Mouse (Mus musculus): ENCODE results near the gene Vars.
"Not testable (repeated sequence)": the region's sequence is repeated elsewhere in the genome, so short reads cannot be mapped to it uniquely, and the experiment has no call there.

Gene Vars

DNA sequence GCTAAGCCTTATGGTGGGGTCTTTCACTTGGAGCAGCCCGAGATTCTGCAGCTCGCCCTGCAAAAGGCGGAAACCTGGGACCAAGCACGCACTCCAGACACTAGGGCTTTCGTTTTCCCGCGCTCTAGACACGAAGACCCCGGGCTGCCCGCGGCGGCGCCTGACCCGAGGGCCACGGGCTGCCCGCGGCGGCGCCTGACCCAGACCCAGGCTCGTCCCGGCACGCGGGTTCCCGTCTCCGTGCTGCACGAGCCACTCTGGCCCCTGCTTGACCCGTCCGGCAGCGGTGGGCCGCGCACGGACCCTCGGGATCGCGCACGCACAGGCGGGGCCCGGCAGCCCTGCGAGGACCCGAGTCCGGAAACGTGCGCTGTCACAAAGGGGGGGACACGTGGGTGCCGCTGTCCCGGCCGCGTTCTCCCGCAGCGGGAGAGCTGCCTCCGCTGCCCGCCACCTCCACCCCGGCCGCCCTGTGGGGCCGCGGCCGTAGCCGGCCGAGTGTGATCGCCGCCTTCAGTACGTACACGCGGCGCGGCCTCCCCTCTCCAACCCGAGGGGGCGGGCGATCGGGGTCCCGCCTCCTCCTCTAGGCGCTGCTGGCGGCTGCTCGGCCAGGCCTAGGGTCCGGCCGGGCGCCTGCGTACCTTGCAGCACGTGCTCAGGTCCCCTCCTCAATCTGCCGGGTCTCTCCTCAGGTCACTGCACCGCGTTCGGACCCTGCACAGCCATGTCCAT, at the start of gene Vars:
Gene Vars (plus strand): TSS at position 271 of the 735 bp plus-strand sequence.
- DNase-seq (ENCODE audit: low read depth, low spot score) = peak; percentile 87

DNA sequence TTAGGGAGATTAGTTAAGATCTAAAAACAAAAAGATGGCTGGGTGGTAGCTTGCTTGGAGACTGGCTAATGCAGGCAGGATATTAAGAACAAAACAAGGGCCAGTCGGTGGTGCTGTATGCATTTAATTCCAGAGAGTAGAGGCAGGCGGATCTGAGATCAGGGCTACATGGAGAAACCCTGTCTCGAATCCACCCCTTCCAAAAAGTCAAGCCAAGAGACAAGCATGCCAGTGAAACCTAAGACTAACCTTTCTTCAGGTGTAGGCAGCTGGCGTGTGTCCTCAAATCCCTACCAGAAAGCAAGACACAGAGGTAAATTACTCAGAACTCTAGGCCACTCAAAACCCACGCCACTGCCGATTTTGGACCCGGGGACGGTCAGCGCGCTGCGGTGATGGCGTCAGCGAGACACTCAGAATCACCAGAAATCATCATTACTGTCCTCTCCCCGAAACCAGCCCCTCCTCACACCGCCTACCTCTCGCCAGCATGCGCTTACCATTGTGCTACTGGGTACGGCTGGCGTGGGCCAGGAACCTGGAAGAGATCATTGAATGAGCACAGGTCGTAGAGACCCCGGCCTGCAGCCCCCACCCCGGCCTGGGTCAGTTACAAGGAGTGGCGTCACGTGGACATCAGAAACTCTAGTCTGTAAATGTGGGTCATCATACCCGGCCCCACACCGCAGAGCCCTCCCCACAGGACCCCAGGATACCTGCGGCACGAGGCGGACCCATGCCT, 49.0 kb upstream of the Vars start:
- no peak for DNase-seq (ENCODE audit: low read depth, low spot score)

DNA sequence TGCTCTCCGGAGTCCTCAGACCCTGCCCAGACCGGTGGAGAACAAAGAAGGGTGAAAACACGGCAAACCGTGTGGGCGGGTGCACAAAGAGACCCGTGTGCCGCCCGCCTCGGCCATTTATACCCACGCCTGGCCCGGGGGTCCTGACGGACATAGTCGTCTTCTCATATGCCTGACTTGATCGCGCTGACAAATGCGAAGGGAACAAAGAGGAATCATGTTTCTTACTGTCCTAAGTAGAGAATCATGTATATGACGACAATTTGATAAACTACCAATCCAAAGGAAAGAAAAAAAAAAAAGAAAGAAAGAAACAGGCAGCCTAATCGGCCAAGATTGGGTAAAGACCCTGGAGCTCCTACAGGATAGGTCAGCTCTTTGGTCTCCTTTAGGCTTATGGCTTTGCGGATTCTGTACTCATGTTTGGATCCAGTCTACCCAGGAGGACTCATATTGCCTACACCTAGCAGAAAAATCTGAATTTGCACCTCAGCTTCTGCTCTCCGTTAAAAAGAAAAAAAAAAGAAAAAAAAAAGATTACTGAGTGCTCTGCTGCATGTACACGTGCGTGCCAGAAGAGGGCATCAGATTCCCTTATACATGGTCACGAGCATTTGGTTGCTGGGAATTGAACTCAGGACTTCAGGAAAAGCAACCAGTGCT, 48.3 kb upstream of the Vars start:
- peak; percentile 85 for DNase-seq (ENCODE audit: low read depth, low spot score)

DNA sequence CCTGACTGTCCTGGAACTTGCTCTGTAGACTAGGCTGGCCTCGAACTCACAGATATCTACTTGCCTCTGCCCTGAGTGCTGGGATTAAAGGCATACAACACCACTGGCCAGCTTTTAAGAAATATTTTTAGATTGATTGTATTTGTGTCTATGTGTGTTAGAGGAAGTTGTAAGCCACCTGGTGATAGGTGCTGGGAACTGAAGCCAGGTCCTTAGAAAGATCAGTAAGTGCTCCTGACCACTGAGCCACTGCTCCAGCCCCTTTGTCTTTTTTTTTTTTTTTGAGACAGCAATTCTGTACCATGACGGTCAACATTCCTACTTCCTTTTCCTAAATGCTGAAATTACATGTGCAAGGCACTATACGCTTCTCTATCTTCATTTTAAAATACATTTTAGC, 47.5 kb upstream of the Vars start:
- no peak for DNase-seq (ENCODE audit: low read depth, low spot score)

GRCm38 (mm10) chr17:34953904-34954303, 46.9 kb upstream of the Vars start:
- DNase-seq (ENCODE audit: low read depth, low spot score) = no peak

GRCm38 (mm10) chr17:34954831-34955230, 46.0 kb upstream of the Vars start:
- DNase-seq (ENCODE audit: low read depth, low spot score) = no peak

DNA sequence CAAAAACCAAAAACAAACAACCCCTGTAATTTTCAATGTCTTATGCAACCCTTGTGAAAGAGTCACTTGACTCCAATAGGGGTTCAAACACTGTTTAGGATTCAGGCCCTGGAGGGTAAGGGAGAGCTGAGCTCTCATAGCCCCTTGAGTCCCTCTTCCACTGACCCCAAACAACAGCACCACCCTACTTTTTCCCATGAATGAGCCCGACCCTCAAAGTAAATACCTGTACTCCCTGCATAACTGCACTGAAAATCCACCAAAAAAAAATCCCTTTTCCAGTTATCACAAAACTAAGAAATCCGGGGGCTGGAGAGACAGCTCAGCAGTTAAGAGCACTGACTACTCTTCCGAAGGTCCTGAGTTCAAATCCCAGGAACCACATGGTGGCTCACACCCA, 44.9 kb upstream of the Vars start:
- no peak for DNase-seq (ENCODE audit: low read depth, low spot score)

DNA sequence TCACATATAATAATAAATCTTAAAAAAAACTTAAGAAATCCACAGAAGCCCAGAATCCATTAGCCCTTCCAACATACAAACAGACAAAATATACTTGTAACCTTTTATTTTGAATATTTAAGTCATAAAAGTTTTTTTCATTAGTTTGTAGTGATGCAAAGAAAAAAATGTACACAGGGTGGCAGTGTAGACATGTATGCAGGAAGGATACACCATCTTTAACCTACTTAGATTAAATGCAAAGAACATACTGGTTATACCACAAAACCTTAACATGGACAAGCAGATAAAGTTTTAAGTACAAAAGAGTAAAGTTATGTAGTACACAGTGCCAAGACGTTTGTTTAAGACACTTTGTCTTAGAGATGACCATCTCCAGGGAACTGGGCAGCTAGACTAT, 44.4 kb upstream of the Vars start:
- DNase-seq (ENCODE audit: low read depth, low spot score) = no peak

GRCm38 (mm10) chr17:34957291-34957690, 43.5 kb upstream of the Vars start:
- not testable (repeated sequence) for DNase-seq (ENCODE audit: low read depth, low spot score)

GRCm38 (mm10) chr17:34957966-34958365, 42.8 kb upstream of the Vars start:
- DNase-seq (ENCODE audit: low read depth, low spot score) = not testable (repeated sequence)

GRCm38 (mm10) chr17:34958734-34959129, 42.1 kb upstream of the Vars start:
- DNase-seq (ENCODE audit: low read depth, low spot score) = not testable (repeated sequence)

- DNase-seq (ENCODE audit: low read depth, low spot score) = peak; percentile 76
Observed at GRCm38 (mm10) chr17:34959130-34959778, 41.5 kb upstream of the Vars start, which contains the start of gene Hspa1b. TSS of gene Hspa1b (minus strand) at chr17:34959238.

DNA sequence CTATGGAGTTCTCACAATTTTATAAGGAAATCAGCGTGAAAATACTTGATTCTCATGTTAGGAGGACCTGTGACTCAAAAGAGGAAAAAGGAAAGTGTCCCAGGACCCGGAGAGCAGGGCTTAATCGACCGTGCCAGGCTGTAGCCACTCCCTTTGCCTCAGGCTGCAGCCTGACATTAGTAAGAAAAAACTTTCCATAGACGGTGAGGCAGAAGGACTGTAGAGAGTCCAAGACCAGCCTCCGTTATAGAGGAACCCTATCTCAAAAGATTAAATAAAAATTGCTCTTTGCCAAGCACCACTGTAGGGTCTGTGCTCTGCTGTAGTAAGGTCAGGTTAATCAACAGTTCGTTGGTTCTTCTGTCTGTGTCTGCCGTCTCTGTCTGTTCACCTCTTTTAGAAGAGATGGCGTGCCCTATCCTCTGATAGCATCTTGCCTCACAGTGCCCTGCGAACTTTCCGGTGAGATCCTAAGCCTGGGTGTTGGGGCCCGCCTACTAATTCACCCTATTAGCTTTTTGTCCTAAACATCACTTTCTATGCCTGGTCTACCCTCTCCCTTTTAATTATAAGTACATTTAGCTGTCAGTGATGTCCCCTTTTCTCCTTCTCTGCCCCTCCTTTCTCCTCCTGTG, 40.8 kb upstream of the Vars start:
- no peak for DNase-seq (ENCODE audit: low read depth, low spot score)

DNA sequence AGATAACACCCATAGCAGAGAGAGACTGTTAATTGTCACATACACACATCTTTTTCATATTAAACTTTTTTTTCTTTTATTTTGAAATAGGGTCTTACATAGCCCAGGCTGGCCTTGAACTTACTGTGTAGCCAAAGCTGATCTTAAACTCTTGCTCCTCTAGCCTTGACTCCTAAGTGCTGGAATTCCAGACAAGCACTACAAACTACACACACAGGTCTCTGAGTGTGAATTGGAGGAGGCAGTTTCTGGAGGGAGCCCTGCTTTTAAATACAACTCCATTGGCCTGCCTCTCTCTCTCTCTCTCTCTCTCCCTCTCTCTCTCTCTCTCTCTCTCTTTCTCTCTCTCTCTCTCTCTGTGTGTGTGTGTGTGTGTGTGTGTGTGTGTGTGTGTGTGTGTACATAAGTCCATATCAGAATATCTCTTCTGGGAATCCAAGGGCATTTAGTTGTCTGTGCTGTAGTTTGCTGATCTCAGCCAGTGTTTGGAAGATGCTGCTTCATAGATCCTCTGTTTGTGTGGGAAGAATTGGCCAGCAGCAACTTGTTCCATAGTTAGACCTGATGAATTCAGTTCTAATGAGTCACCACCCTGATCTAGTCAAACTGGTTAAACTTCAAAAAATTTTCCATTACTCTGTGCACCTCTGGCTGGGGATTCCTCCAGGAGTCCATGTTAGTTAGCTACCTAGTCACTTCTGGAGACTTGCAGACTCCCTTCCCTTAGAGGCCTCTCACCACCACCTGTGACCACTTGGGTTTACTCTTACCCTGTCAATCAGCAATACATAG, 39.9 kb upstream of the Vars start:
- DNase-seq (ENCODE audit: low read depth, low spot score) = no peak

- no peak for DNase-seq (ENCODE audit: low read depth, low spot score)
Observed at GRCm38 (mm10) chr17:34962125-34962524, 38.7 kb upstream of the Vars start.

DNA sequence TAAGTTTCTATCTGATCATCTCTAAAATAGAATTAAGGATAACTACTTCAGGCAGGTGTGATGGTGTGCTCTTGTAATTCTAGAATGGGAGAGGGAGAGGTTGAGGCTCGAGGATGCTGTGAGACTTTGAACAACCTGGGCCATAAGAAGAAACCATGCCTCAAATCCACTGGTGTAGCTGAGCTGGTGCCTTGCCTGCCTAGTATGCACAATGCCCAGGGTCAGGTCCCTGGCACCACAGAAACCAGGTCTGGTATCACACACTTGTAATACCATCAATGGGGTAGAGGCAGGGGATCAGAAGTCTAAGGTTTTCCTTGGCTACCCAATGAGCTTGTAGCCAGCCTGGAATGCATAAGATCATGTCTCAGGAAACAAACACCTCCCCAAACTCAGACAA, 37.9 kb upstream of the Vars start:
- DNase-seq (ENCODE audit: low read depth, low spot score) = no peak

- DNase-seq (ENCODE audit: low read depth, low spot score) = no peak
Observed at GRCm38 (mm10) chr17:34964640-34965049, 36.1 kb upstream of the Vars start.

GRCm38 (mm10) chr17:34965627-34966026, 35.2 kb upstream of the Vars start:
- DNase-seq (ENCODE audit: low read depth, low spot score) = no peak

GRCm38 (mm10) chr17:34969822-34970221, 31.0 kb upstream of the Vars start, which contains the start of gene Gm20481:
TSS of gene Gm20481 (plus strand) at chr17:34969912.
- DNase-seq (ENCODE audit: low read depth, low spot score) = not testable (repeated sequence)

- DNase-seq (ENCODE audit: low read depth, low spot score) = not testable (repeated sequence)
Observed at GRCm38 (mm10) chr17:34970850-34971249, 29.9 kb upstream of the Vars start.

GRCm38 (mm10) chr17:34971694-34972068, 29.1 kb upstream of the Vars start:
- DNase-seq (ENCODE audit: low read depth, low spot score) = not testable (repeated sequence)
